8 mouse cellular contexts compared by ENCODE assay signal in genomic region chr7:25248846-25249313, GRCm38 (mm10). TPM values are rescaled to one million over a fixed set of nuclear protein-coding genes. Genes with fewer than 3 reads are reported as not detected.
DNase-seq lines count a peak whose midpoint lies in the region; ATAC-seq lines count a peak whose summit lies in the region.

No protein-coding gene starts in this region.

- peak overlapping the region; percentile 98 for H3K4me3 ChIP-seq in embryonic facial prominence, embryonic 10.5 days
- peak overlapping the region; percentile 91 for H3K4me3 ChIP-seq in intestine, embryonic 16.5 days (ENCODE audit: low read length)
- peak overlapping the region; percentile 79 for H3K4me3 ChIP-seq in midbrain, embryonic 13.5 days (replicated peaks)

- H3K27ac ChIP-seq in embryonic facial prominence, embryonic 10.5 days (replicated peaks): peak overlapping the region; percentile 97
- peak overlapping the region; percentile 98 for H3K27ac ChIP-seq in intestine, embryonic 16.5 days (ENCODE audit: low read length)
- peak overlapping the region; percentile 88 for H3K27ac ChIP-seq in midbrain, embryonic 13.5 days

- H3K27me3 ChIP-seq in embryonic facial prominence, embryonic 10.5 days (replicated peaks; ENCODE audit: low read depth, poor library complexity, severe bottlenecking): no peaks in the 10 kb centered on the region
- no peaks in the 10 kb centered on the region for H3K27me3 ChIP-seq in intestine, embryonic 16.5 days (replicated peaks; ENCODE audit: control insufficient read depth, insufficient read depth, low read length)
- H3K27me3 ChIP-seq in midbrain, embryonic 13.5 days: no peaks in the 10 kb centered on the region

- WGBS in embryonic facial prominence, embryonic 10.5 days: under 1% methylated on average over 25 of the region's 25 CpGs
- WGBS in intestine, embryonic 16.5 days: 1% methylated on average over 25 of the region's 25 CpGs
- WGBS in midbrain, embryonic 13.5 days: under 1% methylated on average over 25 of the region's 25 CpGs

- peaks cover 40% of the 10 kb centered on the region for H3K36me3 ChIP-seq in embryonic facial prominence, embryonic 10.5 days (replicated peaks)
- peaks cover 8% of the 10 kb centered on the region; the same call in 1 of the 2 replicates for H3K36me3 ChIP-seq in intestine, embryonic 16.5 days (ENCODE audit: control insufficient read depth, insufficient read depth, low read length)
- 0 out of 2 replicates have a peak, but pooled peaks cover 8% of the 10 kb centered on the region for H3K36me3 ChIP-seq in midbrain, embryonic 13.5 days

- H3K9me3 ChIP-seq in embryonic facial prominence, embryonic 10.5 days: no peaks in the 10 kb centered on the region
- H3K9me3 ChIP-seq in intestine, embryonic 16.5 days (ENCODE audit: control insufficient read depth, low read length): no peaks in the 10 kb centered on the region
- no peaks in the 10 kb centered on the region for H3K9me3 ChIP-seq in midbrain, embryonic 13.5 days

- peak overlapping the region; percentile 95 for H3K9ac ChIP-seq in intestine, embryonic 16.5 days (ENCODE audit: low read depth, low read length)
- peak overlapping the region; percentile 74 for H3K9ac ChIP-seq in midbrain, embryonic 13.5 days (replicated peaks)

- peak overlapping the region; percentile 90 for H3K4me2 ChIP-seq in intestine, embryonic 16.5 days (ENCODE audit: low read depth, low read length)
- peak overlapping the region; percentile 99 for H3K4me2 ChIP-seq in midbrain, embryonic 13.5 days (replicated peaks)

- H3K4me1 ChIP-seq in embryonic facial prominence, embryonic 10.5 days: peaks cover 59% of the 10 kb centered on the region
- H3K4me1 ChIP-seq in intestine, embryonic 16.5 days (ENCODE audit: control insufficient read depth, insufficient read depth, low read length): peaks cover 32% of the 10 kb centered on the region
- H3K4me1 ChIP-seq in midbrain, embryonic 13.5 days (replicated peaks): peaks cover 50% of the 10 kb centered on the region

- peak; percentile 12; the same call in 1 of the 2 replicates for ATAC-seq in intestine, embryonic 16.5 days
- peak; percentile 24 for ATAC-seq in midbrain, embryonic 13.5 days

- peak; percentile 56 for DNase-seq in embryo, embryonic 10 days (ENCODE audit: low spot score)
- no peak for DNase-seq in embryo, embryonic 9.5 days (ENCODE audit: extremely low spot score)
- DNase-seq in 3T3-L1 (ENCODE audit: low read depth, low spot score): peak; percentile 52
- DNase-seq in embryonic facial prominence, embryonic 10.5 days (ENCODE audit: low spot score): no peak
- DNase-seq in left cerebral cortex, adult 9 months (ENCODE audit: low spot score in 2 of 2): no peak
- DNase-seq in retina, embryonic 14.5 days (ENCODE audit: low spot score): no peak

RNA-seq across cellular contexts. Expression of gene Erf, which starts 1.7 kb away (rescaled TPM):
- polyA plus RNA-seq in embryonic facial prominence, embryonic 10.5 days (2016; fragmentation: Nextera tagmentation; extraction: Ambion mirVana): 10.9 and 11.5 TPM in 2 replicates
- polyA plus RNA-seq in intestine, embryonic 16.5 days (2015; fragmentation: Nextera tagmentation; extraction: Ambion mirVana): 6.6 and 7.9 TPM in 2 replicates
- 4.4 and 5.7 TPM in 2 replicates for polyA plus RNA-seq in midbrain, embryonic 13.5 days (2015; fragmentation: Nextera tagmentation; extraction: Ambion mirVana)

RNA-seq across cellular contexts. Expression of gene Gsk3a, which starts 11.2 kb away (rescaled TPM):
- 10.6 and 10.7 TPM in 2 replicates for polyA plus RNA-seq in embryonic facial prominence, embryonic 10.5 days (2016; fragmentation: Nextera tagmentation; extraction: Ambion mirVana)
- polyA plus RNA-seq in intestine, embryonic 16.5 days (2015; fragmentation: Nextera tagmentation; extraction: Ambion mirVana): 4.0 and 5.9 TPM in 2 replicates
- polyA plus RNA-seq in midbrain, embryonic 13.5 days (2015; fragmentation: Nextera tagmentation; extraction: Ambion mirVana): 13.7 and 15.9 TPM in 2 replicates

RNA-seq across cellular contexts. Expression of gene Cic, which starts 18.6 kb away (rescaled TPM):
- 17.1 and 21.4 TPM in 2 replicates for polyA plus RNA-seq in embryonic facial prominence, embryonic 10.5 days (2016; fragmentation: Nextera tagmentation; extraction: Ambion mirVana)
- 17.3 and 19.9 TPM in 2 replicates for polyA plus RNA-seq in intestine, embryonic 16.5 days (2015; fragmentation: Nextera tagmentation; extraction: Ambion mirVana)
- 37.6 and 44.2 TPM in 2 replicates for polyA plus RNA-seq in midbrain, embryonic 13.5 days (2015; fragmentation: Nextera tagmentation; extraction: Ambion mirVana)

RNA-seq across cellular contexts. Expression of gene Zfp526, which starts 27.7 kb away (rescaled TPM):
- 2.7 and 3.3 TPM in 2 replicates for polyA plus RNA-seq in embryonic facial prominence, embryonic 10.5 days (2016; fragmentation: Nextera tagmentation; extraction: Ambion mirVana)
- 1.9 and 2.3 TPM in 2 replicates for polyA plus RNA-seq in intestine, embryonic 16.5 days (2015; fragmentation: Nextera tagmentation; extraction: Ambion mirVana)
- polyA plus RNA-seq in midbrain, embryonic 13.5 days (2015; fragmentation: Nextera tagmentation; extraction: Ambion mirVana): 2.2 and 2.6 TPM in 2 replicates

RNA-seq across cellular contexts. Expression of gene Dedd2, which starts 28.5 kb away (rescaled TPM):
- polyA plus RNA-seq in embryonic facial prominence, embryonic 10.5 days (2016; fragmentation: Nextera tagmentation; extraction: Ambion mirVana): 11.3 and 12.0 TPM in 2 replicates
- 11.3 and 11.9 TPM in 2 replicates for polyA plus RNA-seq in intestine, embryonic 16.5 days (2015; fragmentation: Nextera tagmentation; extraction: Ambion mirVana)
- polyA plus RNA-seq in midbrain, embryonic 13.5 days (2015; fragmentation: Nextera tagmentation; extraction: Ambion mirVana): 12.5 and 13.3 TPM in 2 replicates

Comparison
In these comparisons a context has a peak if more than half of its experiments do, and no peak if none do; other contexts are left out.
1. DNase-seq: peak in embryo, embryonic 10 days (single experiment) and 3T3-L1 (single experiment); none in embryo, embryonic 9.5 days (single experiment), embryonic facial prominence, embryonic 10.5 days (single experiment), left cerebral cortex, adult 9 months (0 of 2) and retina, embryonic 14.5 days (single experiment).
2. Peak in every context shown above with its lines, with median percentiles within 50 percentile points of each other: H3K27ac ChIP-seq and H3K4me3 ChIP-seq.